Mouse (Mus musculus): Measurements from ENCODE around the gene Dmd. TPM values are rescaled to one million over a fixed set of nuclear protein-coding genes. Genes with fewer than 3 reads are reported as not detected.

Gene Dmd
- not detected in 2 replicates for total RNA-seq (2012; rRNA removed)
- not detected for polyA plus RNA-seq (2012; ENCODE audit: insufficient read depth in 1 of 2, insufficient read length in 2 of 2, low read depth in 1 of 2, low replicate concordance in 2 of 2, missing spikeins in 1 of 2)

DNA sequence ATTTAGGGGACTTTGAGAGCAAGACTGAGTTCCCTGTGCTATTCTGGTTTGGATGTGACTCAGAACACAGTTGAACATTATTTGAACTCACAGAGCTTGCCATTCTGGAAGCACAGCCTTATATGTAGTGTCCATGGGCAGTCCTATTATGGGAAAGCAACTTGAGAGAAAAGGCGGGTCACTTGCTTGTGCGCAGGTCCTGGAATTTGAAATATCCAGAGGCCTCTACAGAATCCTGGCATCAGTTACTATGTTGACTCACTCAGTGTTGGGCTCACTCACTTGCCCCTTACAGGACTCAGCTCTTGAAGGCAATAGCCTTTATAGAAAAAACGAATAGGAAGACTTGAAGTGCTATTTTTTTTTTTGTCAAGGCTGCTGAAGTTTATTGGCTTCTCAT lies at the start of gene Dmd:
Gene Dmd (plus strand): TSS at position 241 of the 400 bp plus-strand sequence.
- no peak within 1 kb of the TSS for H3K27ac ChIP-seq (ENCODE audit: control insufficient read depth, low read depth, low read length)
- no peak within 1 kb of the TSS for H3K4me3 ChIP-seq (ENCODE audit: control insufficient read depth in 1 of 2, insufficient read depth in 1 of 2, low read depth in 2 of 2, low read length in 2 of 2)
- H3K27me3 ChIP-seq (ENCODE audit: control insufficient read depth in 1 of 2, insufficient read depth in 2 of 2, low read length in 2 of 2), result no peaks in the 10 kb centered on the region
- DNase-seq (ENCODE audit: low read depth, low spot score), result no peak
- H3K36me3 ChIP-seq (ENCODE audit: control insufficient read depth in 1 of 2, insufficient read depth in 2 of 2, low read length in 2 of 2), result no peaks in the 10 kb centered on the region
- no peak for TF ChIP-seq CHD1 (IDR thresholded peaks at IDR 0.05; ENCODE audit: low read depth, low read length)
- no peak for TF ChIP-seq CHD2 (IDR thresholded peaks at IDR 0.05; ENCODE audit: low read length)
- TF ChIP-seq TCF12 (IDR thresholded peaks at IDR 0.05; ENCODE audit: low read depth, low read length), result no peak
- no peak for TF ChIP-seq JUND (IDR thresholded peaks at IDR 0.05; ENCODE audit: low read depth, low read length)
- no peak for TF ChIP-seq ETS1 (IDR thresholded peaks at IDR 0.05; ENCODE audit: low read depth, low read length)
- TF ChIP-seq CTCF (IDR thresholded peaks at IDR 0.05 in 2 of 3, conservative IDR thresholded peaks at IDR 0.05 in 1 of 3; ENCODE audit: control insufficient read depth in 1 of 3, insufficient read depth in 1 of 3, low read depth in 2 of 3, low read length in 3 of 3, poor library complexity in 1 of 3, severe bottlenecking in 1 of 3), result no peak
- TF ChIP-seq TBP (IDR thresholded peaks at IDR 0.05; ENCODE audit: low read depth, low read length), result no peak
- TF ChIP-seq POLR2AphosphoS5 (IDR thresholded peaks at IDR 0.05; ENCODE audit: borderline replicate concordance, low read depth, low read length), result no peak
- no peak for TF ChIP-seq MAFK (IDR thresholded peaks at IDR 0.05; ENCODE audit: borderline replicate concordance, low read depth, low read length)
- TF ChIP-seq NELFE (IDR thresholded peaks at IDR 0.05; ENCODE audit: low read depth, low read length), result no peak
- no peak for TF ChIP-seq USF2 (IDR thresholded peaks at IDR 0.05; ENCODE audit: borderline replicate concordance in 1 of 2, insufficient read depth in 1 of 2, low read depth in 1 of 2, low read length in 2 of 2)
- TF ChIP-seq GABPA (IDR thresholded peaks at IDR 0.05; ENCODE audit: low read depth, low read length), result no peak
- TF ChIP-seq BHLHE40 (IDR thresholded peaks at IDR 0.05; ENCODE audit: borderline replicate concordance, low read depth, low read length), result no peak
- no peak for TF ChIP-seq SIN3A (IDR thresholded peaks at IDR 0.05; ENCODE audit: low read length)
- no peak for TF ChIP-seq KAT2A (conservative IDR thresholded peaks at IDR 0.05; ENCODE audit: low read depth, low read length)
- H3K9me3 ChIP-seq (replicated peaks; ENCODE audit: insufficient read depth, low read length), result no peaks in the 10 kb centered on the region
- no peak within 1 kb of the TSS for H3K9ac ChIP-seq (ENCODE audit: control insufficient read depth, low read depth, low read length, poor library complexity, severe bottlenecking)
- H3K4me1 ChIP-seq (ENCODE audit: control insufficient read depth in 1 of 2, insufficient read depth in 2 of 2, low read length in 2 of 2), result no peaks in the 10 kb centered on the region
- H3K79me2 ChIP-seq (ENCODE audit: control insufficient read depth, insufficient read depth, low read length, poor library complexity), result no peaks in the 10 kb centered on the region

DNA sequence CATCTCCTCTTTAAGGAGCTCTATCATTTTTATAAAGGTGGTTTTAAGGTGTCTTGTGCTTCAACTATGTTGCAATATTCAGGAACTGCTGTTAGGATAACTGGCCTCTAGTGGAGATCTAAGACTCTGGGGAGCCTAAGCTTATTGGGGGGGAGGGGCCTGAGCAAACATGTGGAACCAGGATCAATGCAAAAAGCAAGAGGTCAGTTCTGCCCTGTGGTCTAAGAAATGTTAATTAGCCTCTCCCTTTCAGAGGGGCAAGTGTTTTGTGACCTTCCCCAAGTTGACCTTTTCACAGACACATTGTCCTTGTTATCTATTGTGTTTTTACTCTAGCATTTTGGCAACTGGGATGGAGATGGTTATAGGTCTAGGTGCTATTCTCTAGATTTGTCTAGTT lies 47.2 kb upstream of the Dmd start:
- Histone ChIP-seq H3K4me3 (ENCODE audit: control insufficient read depth in 1 of 2, insufficient read depth in 1 of 2, low read depth in 2 of 2, low read length in 2 of 2) (no peak overlapping the region), H3K79me2 (ENCODE audit: control insufficient read depth, insufficient read depth, low read length, poor library complexity) (no peaks in the 10 kb centered on the region), H3K27ac (ENCODE audit: control insufficient read depth, low read depth, low read length) (no peak overlapping the region), H3K9me3 (replicated peaks; ENCODE audit: insufficient read depth, low read length) (no peaks in the 10 kb centered on the region), H3K27me3 (ENCODE audit: control insufficient read depth in 1 of 2, insufficient read depth in 2 of 2, low read length in 2 of 2) (no peaks in the 10 kb centered on the region), H3K36me3 (ENCODE audit: control insufficient read depth in 1 of 2, insufficient read depth in 2 of 2, low read length in 2 of 2) (no peaks in the 10 kb centered on the region), H3K9ac (ENCODE audit: control insufficient read depth, low read depth, low read length, poor library complexity, severe bottlenecking) (no peak overlapping the region), H3K4me1 (ENCODE audit: control insufficient read depth in 1 of 2, insufficient read depth in 2 of 2, low read length in 2 of 2) (no peaks in the 10 kb centered on the region)
- no peak for DNase-seq (ENCODE audit: low read depth, low spot score)
- TF ChIP-seq MXI1 (IDR thresholded peaks at IDR 0.05; ENCODE audit: low read depth, low read length) (no peak), TBP (IDR thresholded peaks at IDR 0.05; ENCODE audit: low read depth, low read length) (no peak), MYC (IDR thresholded peaks at IDR 0.05; ENCODE audit: low read depth, low read length) (no peak), HCFC1 (IDR thresholded peaks at IDR 0.05; ENCODE audit: low read depth, low read length) (no peak)
